Mouse (Mus musculus) layer of hippocampus, adult 8-10 months (tissue): Measurements from ENCODE around the gene Gm11756. TPM values are rescaled to one million over a fixed set of nuclear protein-coding genes. Genes with fewer than 3 reads are reported as not detected.
"Not testable (repeated sequence)": the region's sequence is repeated elsewhere in the genome, so short reads cannot be mapped to it uniquely, and the experiment has no call there.

Experiments used
- DNase-seq, 2 experiments: peaks; one replicate each; pipeline ENCODE4 v3.0.0; 2022; ENCODE audit warnings: low spot score in 2 of 2
- total RNA-seq, 4 experiments: library from RNA; stranded (reverse); gene quantifications; 2 replicates each; pipeline ENCODE4 v1.2.4; 2022

Gene Gm11756
- not detected for total RNA-seq

- not testable (repeated sequence) for DNase-seq
Measured at GRCm38 (mm10) chr4:73920660-73921059, at the start of gene Gm11756. Gene Gm11756 (minus strand): TSS chr4:73920760.

DNA sequence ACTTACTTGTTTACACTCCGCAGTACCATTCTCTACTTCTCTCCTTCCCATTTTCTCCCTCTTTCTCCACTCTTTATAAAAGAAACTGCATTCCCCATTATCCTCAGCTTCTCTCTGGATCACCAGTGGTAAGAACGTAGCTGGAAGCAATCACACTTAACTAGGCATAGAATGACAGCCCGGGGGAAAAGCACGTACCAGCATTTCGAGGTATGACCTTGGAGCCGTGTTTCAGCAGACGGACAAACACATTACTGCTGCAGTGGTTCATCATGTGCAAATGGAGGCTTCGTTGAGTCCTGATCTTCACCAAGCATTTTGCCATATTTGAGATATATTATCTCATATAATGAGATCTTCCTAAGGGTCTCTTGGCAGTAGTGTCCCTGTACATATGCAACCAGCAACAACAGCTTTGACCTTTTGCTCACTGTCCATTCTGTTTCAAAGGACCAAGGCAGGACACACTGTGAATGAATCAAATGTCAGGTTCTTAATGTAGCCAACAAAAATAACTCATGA lies 29.9 kb upstream of the Gm11756 start, which contains the start of gene 2310002L09Rik:
2310002L09Rik (minus strand) TSS at position 472 of the 522 bp plus-strand sequence.
- DNase-seq, result no peak

GRCm38 (mm10) chr4:73905853-73906252 lies 14.7 kb downstream of the Gm11756 start, which contains the start of gene Gm13871:
Gene Gm13871 (minus strand): TSS chr4:73905953.
- not testable (repeated sequence) for DNase-seq

- DNase-seq, result not testable (repeated sequence)
Measured at GRCm38 (mm10) chr4:73891012-73891411, 29.5 kb downstream of the Gm11756 start, which contains the start of gene Gm11757. Gene Gm11757 (minus strand): TSS chr4:73891112.

GRCm38 (mm10) chr4:73876166-73876565 lies 44.4 kb downstream of the Gm11756 start, which contains the start of gene Gm11758:
Gene Gm11758 (minus strand): TSS chr4:73876266.
- not testable (repeated sequence) for DNase-seq

Other genes starting within 250 kb of the Gm11756 start
- gene Gm428, start 237.2 kb downstream of the Gm11756 start, total RNA-seq, result not detected
- under 1 TPM in 1 of 4 experiments, not detected in 3; 0.07 TPM for gene Rasef, start 129.8 kb downstream of the Gm11756 start, total RNA-seq
- not detected for gene Gm11758, start 44.5 kb downstream of the Gm11756 start, total RNA-seq
- gene Gm11757, start 29.6 kb downstream of the Gm11756 start, total RNA-seq, result not detected
- not detected for gene Gm13871, start 14.8 kb downstream of the Gm11756 start, total RNA-seq
- gene 2310002L09Rik, start 30.1 kb upstream of the Gm11756 start, total RNA-seq, result not detected
- gene Frmd3, start 92.7 kb upstream of the Gm11756 start, total RNA-seq, result 1 to 10 TPM; 3.4 to 4.3 (median 3.7) TPM